Mouse (Mus musculus) stomach, postnatal 0 days (tissue): ENCODE measurements around the gene St6galnac4.

Experiments used
- CTCF ChIP-seq: IDR thresholded peaks from 2 replicates; pipeline ENCODE4 v1.5.1; 2016; ENCODE audit warnings: antibody characterized with exemption, low read depth, mild to moderate bottlenecking, moderate library complexity
- EP300 ChIP-seq: optimal IDR thresholded peaks from 2 replicates; pipeline ENCODE3; 2016; ENCODE audit warnings: antibody characterized with exemption

- TF ChIP-seq CTCF: no peak
- no peak for TF ChIP-seq EP300
Measured at GRCm38 (mm10) chr2:32597248-32597647, 10.4 kb downstream of the St6galnac4 start.
